Mouse (Mus musculus) B cell, adult (primary cell): ENCODE data around the gene Dynlt1c. TPM values are rescaled to one million over a fixed set of nuclear protein-coding genes. Genes with fewer than 3 reads are reported as not detected.

Experiments used
- total RNA-seq: library from RNA; stranded (reverse); gene quantifications from 4 replicates; pipeline ENCODE4 v1.2.4, GENCODE M21; 2023; ENCODE audit not compliant: inconsistent age

Dynlt1c gene
- 23.8 to 28.4 TPM (median 26.6 TPM) in 4 replicates for total RNA-seq

DNA sequence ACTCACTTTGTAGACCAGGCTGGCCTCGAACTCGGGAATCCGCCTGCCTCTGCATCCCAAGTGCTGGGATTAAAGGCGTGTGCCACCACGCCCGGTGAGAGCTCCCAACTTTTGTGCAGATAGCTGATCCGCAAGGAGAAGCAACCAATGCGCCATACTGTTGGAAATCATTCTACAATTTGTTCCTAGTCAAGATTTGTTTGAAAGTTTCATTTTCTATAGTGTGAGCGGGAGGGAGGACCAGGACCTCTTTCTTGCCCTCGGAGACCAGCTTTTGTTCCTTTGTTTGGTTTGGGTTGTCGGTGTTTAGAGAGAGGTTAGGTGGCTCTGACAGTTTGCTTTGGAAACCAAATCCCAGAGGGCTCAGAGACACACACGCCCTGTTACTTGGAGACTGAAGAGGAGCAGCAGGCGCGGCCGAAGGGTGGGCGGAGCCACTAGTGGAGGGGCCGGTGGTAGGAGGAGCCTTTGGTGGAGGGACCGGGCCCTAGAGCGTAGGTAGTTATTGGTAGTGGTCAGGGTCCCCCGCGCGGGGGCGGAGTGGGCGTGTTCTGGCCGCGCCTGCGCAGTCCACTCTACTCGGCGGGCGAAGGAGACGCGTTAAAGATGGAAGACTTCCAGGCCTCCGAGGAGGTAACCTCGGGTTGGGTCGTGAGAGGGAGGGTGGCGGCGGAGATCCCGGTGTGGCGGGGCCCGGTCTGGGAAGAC, at the start of gene Dynlt1c:
Gene Dynlt1c, plus strand, starts transcription at position 468 of the 708 bp plus-strand sequence.

DNA sequence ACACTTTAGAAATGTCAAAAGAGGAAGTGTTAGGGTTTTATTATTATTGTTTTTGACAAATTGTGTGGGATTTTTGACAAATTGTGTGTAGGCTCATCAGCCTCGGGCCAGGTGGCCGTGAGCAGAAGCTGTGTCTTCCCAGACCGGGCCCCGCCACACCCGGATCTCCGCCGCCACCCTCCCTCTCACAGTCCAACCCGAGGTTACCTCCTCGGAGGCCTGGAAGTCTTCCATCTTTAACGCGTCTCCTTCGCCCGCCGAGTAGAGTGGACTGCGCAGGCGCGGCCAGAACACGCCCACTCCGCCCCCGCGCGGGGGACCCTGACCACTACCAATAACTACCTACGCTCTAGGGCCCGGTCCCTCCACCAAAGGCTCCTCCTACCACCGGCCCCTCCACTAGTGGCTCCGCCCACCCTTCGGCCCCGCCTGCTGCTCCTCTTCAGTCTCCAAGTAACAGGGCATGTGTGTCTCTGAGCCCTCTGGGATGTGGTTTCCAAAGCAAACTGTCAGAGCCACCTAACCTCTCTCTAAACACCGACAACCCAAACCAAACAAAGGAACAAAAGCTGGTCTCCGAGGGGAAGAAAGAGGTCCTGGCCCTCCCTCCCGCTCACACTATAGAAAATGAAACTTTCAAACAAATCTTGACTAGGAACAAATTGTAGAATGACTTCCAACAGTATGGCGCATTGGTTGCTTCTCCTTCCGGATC, 54.3 kb downstream of the Dynlt1c start, which contains the start of gene Dynlt1f:
Gene Dynlt1f, minus strand, starts transcription at position 334 of the 715 bp plus-strand sequence.

GRCm38 (mm10) chr17:6658801-6659200, 57.3 kb downstream of the Dynlt1c start, which contains the start of gene Sytl3:
Sytl3 (plus strand) TSS chr17:6659093.

Other genes with a start within 250 kb of the Dynlt1c start
- 88.7 to 111 TPM (median 92.6 TPM) in 4 replicates for gene Dynlt1b, start 171.6 kb upstream of the Dynlt1c start, total RNA-seq
- gene Dynlt1f, start 54.2 kb downstream of the Dynlt1c start, total RNA-seq = 94.2 to 107 TPM (median 102 TPM) in 4 replicates
- gene Sytl3, start 57.4 kb downstream of the Dynlt1c start, total RNA-seq = 3.5 to 5.1 TPM (median 3.6 TPM) in 4 replicates
- 425 to 491 TPM (median 471 TPM) in 4 replicates for gene Ezr, start 181.1 kb downstream of the Dynlt1c start, total RNA-seq